19 mouse cellular contexts compared by ENCODE assay signal in genomic region chr12:111071009-111071408, GRCm38 (mm10). TPM values are rescaled to one million over a fixed set of nuclear protein-coding genes. Genes with fewer than 3 reads are reported as not detected.
A peak's percentile ranks its signal among the peaks of the same experiment; 100 is the strongest.
DNase-seq lines count a peak whose midpoint lies in the region; ATAC-seq and TF ChIP-seq lines count a peak whose summit lies in the region.
"Had no signal": no experiment of that assay in that cellular context is flagged by ENCODE, and none has a peak within 500 bp of the region (broad histone marks: within the 10 kb centered on the region; RNA-seq: fewer than 3 reads in every experiment).

No protein-coding gene starts in this region.

- WGBS in heart, embryonic 13.5 days, result 65% methylated on average over 5 of the region's 5 CpGs
- WGBS in kidney, embryonic 16.5 days, result 57% methylated on average over 5 of the region's 5 CpGs

- no peak overlapping the region for H3K9ac ChIP-seq in heart, embryonic 13.5 days
- H3K9ac ChIP-seq in kidney, embryonic 16.5 days (replicated peaks; ENCODE audit: low read length), result no peak overlapping the region
- H3K9ac ChIP-seq: embryonic facial prominence, embryonic 12.5 days; forebrain, postnatal 0 days; hindbrain, embryonic 14.5 days; limb, embryonic 13.5 days; liver, embryonic 13.5 days; lung, embryonic 14.5 days; midbrain, embryonic 15.5 days; neural tube, embryonic 15.5 days had no signal

- H3K4me1 ChIP-seq in heart, embryonic 13.5 days, result peaks cover 26% of the 10 kb centered on the region
- H3K4me1 ChIP-seq in kidney, embryonic 16.5 days (ENCODE audit: insufficient read depth, low read length), result peaks cover 15% of the 10 kb centered on the region
- peaks cover 18% of the 10 kb centered on the region for H3K4me1 ChIP-seq in bone marrow macrophage, adult 2 months (ENCODE audit: control insufficient read depth, insufficient read depth, low read length)
- H3K4me1 ChIP-seq: midbrain, embryonic 15.5 days had no signal

- no peak for TF ChIP-seq POLR2A in bone marrow macrophage, adult 2 months (IDR thresholded peaks at IDR 0.05; ENCODE audit: borderline replicate concordance, low read depth, low read length)

- H3K27ac ChIP-seq in heart, embryonic 13.5 days (replicated peaks), result peak overlapping the region; percentile 71; the same call in 1 of the 2 replicates
- peak overlapping the region; percentile 67; the same call in 1 of the 2 replicates for H3K27ac ChIP-seq in kidney, embryonic 16.5 days (ENCODE audit: low read length)
- peak overlapping the region; percentile 81 for H3K27ac ChIP-seq in bone marrow macrophage, adult 2 months (ENCODE audit: insufficient read depth, low read depth, low read length)
- H3K27ac ChIP-seq: liver, embryonic 13.5 days had no signal

- no peak for ATAC-seq in heart, embryonic 13.5 days (ENCODE audit: extremely low read depth, insufficient number of reproducible peaks, low FRiP score, low TSS enrichment)
- no peak for ATAC-seq in kidney, embryonic 16.5 days (ENCODE audit: low FRiP score, low TSS enrichment)
- peak; percentile 31; the same call in 1 of the 2 replicates for ATAC-seq in megakaryocyte, adult 5-6 weeks (ENCODE audit: poor library complexity, severe bottlenecking)
- ATAC-seq: forebrain, postnatal 0 days; midbrain, embryonic 15.5 days had no signal

- H3K4me3 ChIP-seq in heart, embryonic 13.5 days, result no peak overlapping the region
- H3K4me3 ChIP-seq in kidney, embryonic 16.5 days (ENCODE audit: low read length), result no peak overlapping the region
- H3K4me3 ChIP-seq in bone marrow macrophage, adult 2 months (ENCODE audit: insufficient read depth, low read length), result no peak overlapping the region
- H3K4me3 ChIP-seq: embryonic facial prominence, embryonic 12.5 days; limb, embryonic 13.5 days; liver, embryonic 13.5 days; midbrain, embryonic 15.5 days; myocyte; neural tube, embryonic 15.5 days had no signal

- H3K9me3 ChIP-seq in heart, embryonic 13.5 days, result no peaks in the 10 kb centered on the region
- H3K9me3 ChIP-seq in kidney, embryonic 16.5 days (ENCODE audit: low read length), result no peaks in the 10 kb centered on the region
- H3K9me3 ChIP-seq: embryonic facial prominence, embryonic 12.5 days; limb, embryonic 13.5 days; liver, embryonic 13.5 days; midbrain, embryonic 15.5 days; neural tube, embryonic 15.5 days had no signal

- no peaks in the 10 kb centered on the region for H3K27me3 ChIP-seq in heart, embryonic 13.5 days (replicated peaks)
- H3K27me3 ChIP-seq in kidney, embryonic 16.5 days (ENCODE audit: insufficient read depth, low read length), result no peaks in the 10 kb centered on the region
- H3K27me3 ChIP-seq: embryonic facial prominence, embryonic 12.5 days; limb, embryonic 13.5 days; liver, embryonic 13.5 days; midbrain, embryonic 15.5 days; neural tube, embryonic 15.5 days had no signal

- DNase-seq in heart, postnatal 4 days, result no peak
- no peak for DNase-seq in kidney, adult 18-20 months
- DNase-seq in lung, postnatal 10 days, result no peak
- DNase-seq in cerebellum, adult 18-20 months, result no peak
- DNase-seq: cerebellum, adult 11-12 months; cerebellum, postnatal 14 days; forebrain, postnatal 0 days; lung, embryonic 14.5 days had no signal

- H3K36me3 ChIP-seq in heart, embryonic 13.5 days, result peaks cover 21% of the 10 kb centered on the region
- H3K36me3 ChIP-seq in kidney, embryonic 16.5 days (ENCODE audit: insufficient read depth, low read length), result no peaks in the 10 kb centered on the region
- H3K36me3 ChIP-seq: midbrain, embryonic 15.5 days; neural tube, embryonic 15.5 days had no signal

- no peak for TF ChIP-seq CTCF in bone marrow macrophage, adult 2 months (IDR thresholded peaks at IDR 0.05; ENCODE audit: low read depth, low read length)

- no peak overlapping the region for H3K4me2 ChIP-seq in heart, embryonic 13.5 days
- no peak overlapping the region for H3K4me2 ChIP-seq in kidney, embryonic 16.5 days (replicated peaks; ENCODE audit: low read depth, low read length)
- H3K4me2 ChIP-seq: embryonic facial prominence, embryonic 12.5 days; hindbrain, embryonic 14.5 days; limb, embryonic 13.5 days; liver, embryonic 13.5 days; lung, embryonic 14.5 days; midbrain, embryonic 15.5 days; neural tube, embryonic 15.5 days had no signal

RNA-seq across cellular contexts. Expression of gene Rcor1, which starts 31.9 kb away (rescaled TPM):
- polyA plus RNA-seq in heart, embryonic 13.5 days (2015; fragmentation: Nextera tagmentation; extraction: Ambion mirVana), result 5.4 and 6.7 TPM in 2 replicates
- 10 to 100 TPM; 26.0 to 26.8 TPM for total RNA-seq in heart, postnatal 4 days (2021)
- polyA plus RNA-seq in kidney, embryonic 16.5 days (2015; fragmentation: Nextera tagmentation; extraction: Ambion mirVana), result 9.7 and 9.8 TPM in 2 replicates
- 26.2 and 33.8 TPM in 2 replicates for polyA plus RNA-seq in bone marrow macrophage, adult 2 months (2012; ENCODE audit: insufficient read depth, insufficient read length, missing spikeins)
- 30.6 and 33.5 TPM in 2 replicates for total RNA-seq in megakaryocyte, adult 5-6 weeks (2015)
- total RNA-seq in megakaryocyte, adult 5-6 weeks (2017), result 22.8 and 29.4 TPM in 2 replicates
